Mouse (Mus musculus) frontal cortex, adult (tissue): ENCODE measurements around the gene Fcgr2b.

Source experiments
- ATAC-seq: cut with Nextera tagmentation; 2 replicates; pipeline ENCODE4 v1.9.2; 2017; ENCODE audit warnings: mild to moderate bottlenecking, moderate library complexity, mixed read lengths; ENCODE audit not compliant: low TSS enrichment

Fcgr2b gene

DNA sequence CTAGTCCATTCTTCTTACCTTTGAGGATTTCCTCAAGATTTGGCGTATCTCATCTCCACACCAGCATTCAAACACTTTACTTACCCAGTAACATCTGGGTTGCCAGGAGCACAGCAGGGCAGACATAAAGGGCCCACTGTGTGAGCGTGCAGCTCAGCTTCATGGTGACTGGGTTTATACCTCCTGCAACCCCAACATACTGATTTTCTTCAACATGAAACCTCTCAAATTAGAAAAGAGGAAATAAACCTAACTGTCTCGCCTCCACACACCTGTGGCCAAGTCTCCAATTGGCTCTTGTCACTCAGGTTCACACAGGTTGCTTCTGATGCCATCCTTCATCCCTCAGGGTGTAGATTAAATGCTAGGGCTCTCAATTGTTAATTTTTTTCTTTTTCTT lies 49.0 kb downstream of the Fcgr2b start, which contains the start of gene Fcrla:
Fcrla (minus strand) TSS at position 206 of the 400 bp plus-strand sequence.
- ATAC-seq = no peak

- ATAC-seq = no peak
These were observed 49.4 kb downstream of the Fcgr2b start for GRCm38 (mm10) chr1:170926941-170927340.

DNA sequence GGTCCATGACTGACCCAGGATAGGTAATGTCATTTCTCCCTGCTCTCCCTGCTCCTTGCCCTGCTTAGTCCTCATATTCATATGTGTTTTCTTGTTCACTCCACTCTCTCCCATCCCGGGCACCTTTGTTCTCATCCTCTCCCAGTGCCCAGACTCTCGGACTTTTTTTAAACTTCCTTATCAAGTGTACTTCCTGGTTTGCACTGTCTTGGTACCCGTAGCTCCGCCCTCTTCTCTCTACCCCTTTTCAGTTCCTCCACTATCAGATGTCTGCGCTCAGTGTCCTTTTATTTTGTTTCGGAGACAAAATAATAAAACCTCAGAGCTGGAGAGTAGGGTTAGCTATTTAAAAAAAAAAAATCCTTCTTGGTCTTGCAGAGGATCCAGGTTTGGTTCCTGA lies 51.9 kb downstream of the Fcgr2b start:
- ATAC-seq = no peak

DNA sequence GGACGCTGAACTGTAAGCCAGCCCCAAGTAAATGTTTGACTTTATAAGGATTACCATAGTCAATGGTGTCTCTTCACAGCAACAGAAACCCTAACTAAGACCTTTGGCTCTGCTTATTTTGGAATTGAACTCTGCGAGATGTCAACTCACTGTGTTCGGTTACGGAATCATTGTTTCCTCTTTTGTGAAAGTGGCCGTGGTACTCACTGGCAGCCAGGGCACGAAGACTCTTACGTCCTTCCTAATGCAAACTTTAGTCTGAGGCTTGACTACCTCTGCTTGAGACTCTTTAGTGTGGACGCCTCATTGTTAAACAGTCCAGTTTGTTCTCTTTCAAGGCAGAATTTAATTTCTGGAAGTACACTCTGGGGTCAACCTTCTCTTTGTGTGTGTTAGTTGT lies 57.0 kb downstream of the Fcgr2b start:
- ATAC-seq = no peak

GRCm38 (mm10) chr1:170915657-170916056 lies 60.7 kb downstream of the Fcgr2b start:
- ATAC-seq = no peak

DNA sequence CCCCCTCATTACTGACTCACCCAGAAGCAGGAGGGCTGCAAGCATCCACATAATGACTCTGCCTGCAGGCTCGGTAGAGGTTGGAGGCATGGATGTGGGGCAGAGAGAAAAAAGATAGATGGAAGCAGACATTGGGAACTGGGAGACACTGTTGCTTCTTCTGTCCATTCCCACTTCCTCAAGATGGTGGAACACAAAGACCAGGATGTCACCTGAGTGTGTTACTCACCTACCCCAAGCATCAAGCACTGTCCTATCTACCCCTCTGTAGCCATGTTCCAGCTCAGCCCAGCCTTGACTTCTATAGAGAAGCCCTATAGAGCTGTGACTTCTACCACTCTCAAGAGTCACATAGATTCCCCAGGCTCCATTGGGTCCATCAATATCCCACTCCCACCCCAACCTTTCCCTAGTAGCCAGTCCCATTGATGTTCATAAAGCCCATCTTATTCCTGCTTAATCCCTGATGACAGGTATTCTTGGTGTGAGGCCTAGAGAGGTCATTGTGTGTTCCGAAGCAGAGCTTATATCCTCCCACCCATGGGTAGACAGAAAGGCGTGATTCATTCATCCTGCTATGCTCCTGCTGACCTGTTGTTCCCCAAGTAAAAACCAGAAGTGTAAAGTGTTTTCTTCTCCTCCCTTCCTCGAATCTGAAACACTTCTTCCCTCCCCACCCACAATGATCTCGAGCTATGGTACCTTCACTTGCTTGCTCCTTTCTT lies 63.3 kb downstream of the Fcgr2b start, which contains the start of gene Fcrlb:
Fcrlb (minus strand) TSS at position 51 of the 725 bp plus-strand sequence.
- ATAC-seq = no peak

DNA sequence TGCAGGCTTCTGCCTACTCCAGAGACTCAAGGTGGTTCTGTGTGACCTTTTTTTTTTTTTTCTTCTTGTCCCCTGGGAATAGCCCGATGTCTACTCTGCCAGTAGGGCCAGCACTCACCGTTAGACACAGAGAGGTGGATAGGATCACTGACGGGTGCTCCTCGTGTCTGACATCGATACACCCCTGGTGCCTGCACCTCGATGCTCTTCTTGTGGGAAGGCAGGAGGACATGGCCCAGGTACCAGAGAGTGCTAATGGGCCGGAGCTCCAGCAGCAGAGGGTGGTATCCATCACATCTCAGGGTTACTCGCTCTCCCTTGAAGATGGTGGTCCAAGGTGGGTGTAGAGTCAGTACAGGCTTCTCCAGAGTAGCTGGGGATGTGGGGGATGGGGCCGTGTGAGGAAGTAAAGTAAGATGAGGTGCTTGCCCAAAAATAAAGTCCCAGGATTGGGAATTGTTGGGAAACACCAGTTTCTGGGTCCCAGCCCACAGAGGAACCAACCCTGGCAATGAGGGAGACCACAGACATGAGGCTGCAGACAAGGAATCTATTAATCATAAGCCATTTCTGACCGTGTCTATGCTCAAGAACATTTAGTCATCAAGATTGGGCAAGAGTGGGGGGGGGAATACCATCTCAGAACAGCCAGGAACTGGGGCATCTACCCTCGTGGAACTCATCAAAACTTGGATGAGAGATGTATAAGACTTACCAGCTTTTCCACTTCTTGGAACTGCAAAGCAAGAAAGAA lies 64.3 kb downstream of the Fcgr2b start:
- no peak for ATAC-seq
